Mouse (Mus musculus): ENCODE results near the gene Khk.

Khk gene

GRCm38 (mm10) chr5:30913060-30913841 is 8.0 kb upstream of the Khk start, which contains the start of gene Emilin1:
TSS of gene Emilin1 (plus strand) at chr5:30913402.
- DNase-seq (ENCODE audit: low spot score) = peak; percentile 73

DNA sequence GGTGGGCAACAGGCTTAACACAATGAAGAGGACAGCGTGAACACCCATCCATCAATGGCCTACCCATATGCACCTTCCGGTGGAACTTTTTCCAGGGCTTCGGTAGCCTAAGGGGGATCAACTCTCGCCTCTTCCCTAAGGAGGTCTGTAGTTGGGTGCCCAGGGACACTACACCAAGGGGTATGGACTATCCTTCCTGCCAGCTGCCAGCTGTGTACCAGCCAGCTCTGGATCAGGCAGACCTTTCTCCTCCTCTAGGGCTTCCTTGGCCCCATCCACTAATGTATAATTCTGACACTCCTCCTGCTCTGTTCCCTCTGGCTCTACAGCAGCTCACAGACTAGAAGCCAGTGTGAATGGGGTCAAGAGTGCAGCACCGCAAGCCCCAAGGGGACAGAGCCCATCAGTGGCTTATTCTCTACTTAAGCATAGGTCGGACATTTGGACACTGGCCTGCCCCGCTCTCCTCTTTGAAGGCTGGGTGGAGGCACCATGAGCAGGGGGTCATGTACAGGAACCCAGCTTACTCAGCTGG is 7.1 kb upstream of the Khk start:
- DNase-seq (ENCODE audit: low spot score) = no peak

DNA sequence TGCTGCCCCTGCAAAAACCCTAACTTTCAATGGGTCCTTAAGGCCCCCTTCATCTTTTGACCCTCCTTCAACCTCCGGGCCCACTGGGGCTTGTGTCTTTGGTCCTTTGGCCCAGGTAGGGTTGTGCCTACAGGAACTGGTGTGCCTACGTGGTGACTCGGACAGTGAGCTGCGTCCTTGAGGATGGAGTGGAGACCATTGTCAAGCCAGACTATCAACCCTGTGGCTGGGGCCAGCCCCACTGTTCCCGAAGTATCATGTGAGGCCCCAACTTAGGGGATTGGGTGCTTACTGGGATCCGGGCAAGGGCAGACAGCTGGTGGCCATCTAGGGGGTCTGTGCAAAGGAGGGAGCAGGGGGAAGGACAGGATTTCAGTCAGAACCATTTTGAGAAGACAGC is 6.4 kb upstream of the Khk start:
- DNase-seq (ENCODE audit: low spot score) = no peak

- DNase-seq (ENCODE audit: low spot score) = no peak
These were observed 5.8 kb upstream of the Khk start for GRCm38 (mm10) chr5:30915456-30915855.

DNA sequence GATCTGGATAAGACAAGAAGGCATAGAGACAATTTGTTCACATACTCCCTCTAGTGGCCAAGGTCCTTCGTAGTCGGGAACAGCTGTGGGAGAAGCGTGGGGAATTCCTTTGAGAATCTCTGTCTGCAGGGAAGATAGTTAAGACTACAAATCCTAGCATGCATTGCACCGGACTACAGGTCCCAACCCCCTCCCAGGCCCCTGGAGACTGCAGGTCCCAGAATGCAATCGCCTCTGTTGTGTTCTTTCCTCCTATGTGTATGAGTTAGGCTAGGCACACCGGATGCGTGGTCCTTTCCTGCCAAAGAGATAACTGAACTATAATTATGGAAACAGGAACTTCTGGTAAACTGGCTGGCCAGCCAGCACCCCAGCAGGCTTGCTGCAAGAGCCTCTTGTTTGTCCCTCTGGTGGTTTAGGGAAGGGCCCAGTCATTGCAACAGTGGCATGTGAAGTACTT is 5.2 kb upstream of the Khk start:
- peak; percentile 96 for DNase-seq (ENCODE audit: low spot score)

DNA sequence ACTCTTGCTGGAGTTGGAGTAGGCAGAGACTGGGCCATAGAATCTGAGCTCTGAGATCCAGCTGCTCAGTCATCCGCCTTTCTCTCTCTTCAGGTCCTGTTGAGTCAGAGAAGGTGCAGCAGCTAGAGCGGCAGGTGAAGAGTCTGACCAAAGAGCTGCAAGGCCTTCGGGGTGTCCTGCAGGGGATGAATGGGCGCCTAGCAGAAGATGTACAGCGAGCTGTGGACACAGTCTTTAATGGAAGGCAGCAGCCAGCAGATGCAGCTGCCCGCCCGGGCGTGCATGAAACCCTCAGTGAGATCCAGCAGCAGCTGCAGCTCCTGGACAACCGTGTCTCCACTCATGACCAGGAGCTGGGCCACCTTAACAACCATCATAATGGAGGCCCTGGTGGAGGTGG is 4.4 kb upstream of the Khk start:
- no peak for DNase-seq (ENCODE audit: low spot score)

DNA sequence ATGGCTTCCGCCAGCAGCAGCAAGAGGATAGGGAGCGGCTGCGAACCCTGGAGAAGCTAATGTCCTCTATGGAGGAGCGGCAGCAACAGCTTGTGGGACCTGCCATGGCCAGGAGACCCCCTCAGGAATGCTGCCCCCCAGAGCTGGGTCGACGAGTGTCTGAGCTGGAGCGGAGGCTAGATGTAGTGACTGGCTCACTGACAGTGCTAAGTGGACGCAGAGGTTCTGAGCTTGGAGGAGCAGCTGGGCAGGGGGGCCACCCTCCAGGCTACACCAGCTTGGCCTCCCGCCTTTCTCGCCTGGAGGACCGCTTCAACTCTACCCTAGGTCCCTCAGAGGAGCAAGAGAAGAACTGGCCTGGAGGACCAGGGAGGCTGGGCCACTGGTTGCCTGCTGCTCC is 3.9 kb upstream of the Khk start:
- no peak for DNase-seq (ENCODE audit: low spot score)

- no peak for DNase-seq (ENCODE audit: low spot score)
These were observed 3.1 kb upstream of the Khk start for GRCm38 (mm10) chr5:30917891-30918670.

DNA sequence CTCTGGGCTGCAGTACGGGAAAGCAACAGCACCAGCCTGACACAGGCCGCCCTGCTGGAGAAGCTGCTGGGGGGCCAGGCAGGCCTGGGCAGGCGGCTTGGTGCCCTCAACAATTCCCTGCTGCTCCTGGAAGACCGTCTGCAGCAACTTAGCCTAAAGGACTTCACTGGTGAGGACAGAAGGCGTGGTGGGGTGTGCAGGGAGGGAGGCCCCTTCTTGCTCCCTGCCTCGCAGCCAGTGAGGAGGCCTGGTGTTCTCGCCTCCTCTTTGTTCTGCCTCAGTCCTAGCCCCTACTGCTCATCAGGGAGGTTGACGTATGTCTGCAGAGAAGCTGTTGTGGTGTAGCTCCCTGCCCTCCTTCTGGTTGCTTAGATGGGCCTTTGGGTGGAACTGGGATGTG is 2.5 kb upstream of the Khk start:
- no peak for DNase-seq (ENCODE audit: low spot score)

DNA sequence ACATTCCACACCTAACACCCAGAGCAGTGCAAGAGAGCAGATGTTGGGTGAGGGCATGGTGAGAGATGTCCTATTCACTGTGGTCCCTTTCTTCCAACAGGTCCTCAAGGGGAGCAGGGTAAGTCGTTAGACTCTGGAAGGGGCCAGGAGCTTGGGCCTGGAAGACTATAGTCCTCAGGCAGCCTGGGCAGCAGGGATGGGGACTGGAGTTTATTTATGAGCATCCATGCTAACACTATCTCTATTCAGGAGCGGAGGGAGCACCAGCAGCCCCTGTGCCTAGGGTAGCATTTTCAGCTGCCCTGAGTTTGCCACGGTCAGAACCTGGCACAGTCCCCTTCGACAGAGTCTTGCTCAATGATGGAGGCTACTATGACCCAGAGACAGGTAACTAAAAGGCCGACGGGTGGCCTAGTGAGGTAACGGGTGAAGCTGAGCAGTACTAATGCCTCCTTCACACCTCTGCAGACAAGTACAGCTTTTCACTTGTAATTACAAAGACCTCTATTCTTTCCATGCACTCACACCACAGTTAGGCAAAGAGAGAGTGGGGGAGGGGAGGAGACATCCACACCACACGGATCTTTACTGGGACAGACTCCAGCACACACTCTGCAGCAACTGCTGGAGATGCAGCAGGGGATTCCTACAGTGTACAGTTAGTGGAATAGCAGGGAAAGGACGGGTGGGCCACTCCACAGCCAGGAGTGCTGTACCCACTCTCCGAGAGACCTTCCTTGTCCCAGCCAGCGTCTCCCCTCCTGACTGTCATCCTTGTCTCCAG is 1.2 kb upstream of the Khk start:
- DNase-seq (ENCODE audit: low spot score) = no peak

- DNase-seq (ENCODE audit: low spot score) = no peak
These were observed 610 bp upstream of the Khk start for GRCm38 (mm10) chr5:30920621-30921020.

DNA sequence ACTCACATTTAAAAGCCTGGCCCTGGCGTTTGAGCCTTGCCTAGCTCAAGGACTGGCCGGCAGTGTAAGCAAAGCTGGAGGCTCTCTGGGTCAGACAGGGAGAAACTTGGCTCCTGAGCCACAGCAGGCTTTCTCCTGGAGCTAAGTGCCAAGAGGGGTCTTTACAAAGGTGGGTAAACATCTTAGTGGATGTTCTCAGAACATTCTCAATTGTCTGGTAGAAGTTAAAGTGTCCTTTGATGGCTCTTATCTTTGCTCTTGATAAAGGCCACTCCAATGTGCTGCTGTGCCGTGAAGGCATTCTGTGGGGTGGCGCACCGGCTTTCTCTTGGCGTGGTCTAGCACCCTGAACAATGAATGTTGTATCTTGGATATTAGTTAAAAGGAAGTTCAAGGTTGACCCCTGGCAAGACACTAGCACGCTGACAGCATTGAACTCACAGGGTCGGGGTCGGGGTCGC is 1.4 kb downstream of the Khk start:
- peak; percentile 55 for DNase-seq (ENCODE audit: low spot score)

GRCm38 (mm10) chr5:30923119-30923518 is 1.9 kb downstream of the Khk start:
- no peak for DNase-seq (ENCODE audit: low spot score)

- no peak for DNase-seq (ENCODE audit: low spot score)
These were observed 3.4 kb downstream of the Khk start for GRCm38 (mm10) chr5:30924614-30925013.

- DNase-seq (ENCODE audit: low spot score) = peak; percentile 39
These were observed 4.0 kb downstream of the Khk start for GRCm38 (mm10) chr5:30925217-30925616.

GRCm38 (mm10) chr5:30926073-30926472 is 4.8 kb downstream of the Khk start:
- DNase-seq (ENCODE audit: low spot score) = no peak

DNA sequence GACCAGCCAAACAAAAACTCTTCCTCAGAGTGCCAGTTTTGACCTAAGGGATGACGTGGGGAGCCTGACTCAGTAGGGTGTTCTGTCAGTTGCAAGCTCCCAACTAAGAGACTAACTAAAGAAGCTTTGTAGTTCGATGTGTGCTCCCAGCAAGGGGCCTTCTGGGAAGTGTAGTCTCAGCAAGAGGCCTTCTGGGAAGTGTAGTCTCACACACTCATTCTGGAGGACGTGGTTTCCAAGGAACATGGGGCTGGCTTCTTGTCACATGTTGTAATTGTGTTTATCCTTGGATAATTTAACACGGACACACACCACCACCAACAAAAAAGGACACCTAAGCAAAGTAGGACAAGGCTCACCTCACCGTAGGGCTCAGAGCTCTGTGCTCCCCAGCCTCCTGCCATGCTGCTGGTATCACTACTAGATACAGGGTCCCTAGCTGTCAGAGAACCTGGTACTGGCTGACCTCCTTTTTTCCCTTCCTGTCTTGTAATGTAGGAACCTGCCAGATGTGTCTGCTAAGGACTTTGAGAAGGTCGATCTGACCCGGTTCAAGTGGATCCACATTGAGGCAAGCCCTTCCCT is 6.8 kb downstream of the Khk start:
- peak; percentile 43 for DNase-seq (ENCODE audit: low spot score)

GRCm38 (mm10) chr5:30930121-30930520 is 8.9 kb downstream of the Khk start:
- DNase-seq (ENCODE audit: low spot score) = peak; percentile 81

DNA sequence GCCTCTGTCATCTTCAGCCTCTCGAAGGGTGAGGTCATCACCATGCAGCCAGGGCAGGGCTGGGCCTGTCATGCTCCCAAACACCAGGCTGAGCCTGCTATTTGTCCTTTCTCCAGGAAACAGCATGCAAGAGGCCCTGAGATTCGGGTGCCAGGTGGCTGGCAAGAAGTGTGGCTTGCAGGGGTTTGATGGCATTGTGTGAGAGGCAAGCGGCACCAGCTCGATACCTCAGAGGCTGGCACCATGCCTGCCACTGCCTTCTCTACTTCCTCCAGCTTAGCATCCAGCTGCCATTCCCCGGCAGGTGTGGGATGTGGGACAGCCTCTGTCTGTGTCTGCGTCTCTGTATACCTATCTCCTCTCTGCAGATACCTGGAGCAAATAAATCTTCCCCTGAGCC is 9.6 kb downstream of the Khk start:
- DNase-seq (ENCODE audit: low spot score) = no peak

- DNase-seq (ENCODE audit: low spot score) = no peak
These were observed 10.1 kb downstream of the Khk start for GRCm38 (mm10) chr5:30931378-30931777.

- no peak for DNase-seq (ENCODE audit: low spot score)
These were observed 12.5 kb downstream of the Khk start for GRCm38 (mm10) chr5:30933705-30934104.
